Mouse (Mus musculus) G1E (cell line): ENCODE measurements around the gene Pcp4l1.

Source experiments
- CTCF ChIP-seq: IDR thresholded peaks from 2 replicates; pipeline ENCODE4 v1.5.1; 2012; ENCODE audit warnings: low read depth, low read length, inconsistent platforms, mixed read lengths
- GATA1 ChIP-seq: IDR thresholded peaks from 2 replicates; pipeline ENCODE4 v1.6.1; 2012; ENCODE audit warnings: borderline replicate concordance, low read length, inconsistent platforms, mixed read lengths
- TAL1 ChIP-seq: conservative IDR thresholded peaks from 2 replicates; pipeline ENCODE4 v1.6.1; 2012; ENCODE audit warnings: low read depth, low read length, inconsistent platforms, mixed read lengths

DNA sequence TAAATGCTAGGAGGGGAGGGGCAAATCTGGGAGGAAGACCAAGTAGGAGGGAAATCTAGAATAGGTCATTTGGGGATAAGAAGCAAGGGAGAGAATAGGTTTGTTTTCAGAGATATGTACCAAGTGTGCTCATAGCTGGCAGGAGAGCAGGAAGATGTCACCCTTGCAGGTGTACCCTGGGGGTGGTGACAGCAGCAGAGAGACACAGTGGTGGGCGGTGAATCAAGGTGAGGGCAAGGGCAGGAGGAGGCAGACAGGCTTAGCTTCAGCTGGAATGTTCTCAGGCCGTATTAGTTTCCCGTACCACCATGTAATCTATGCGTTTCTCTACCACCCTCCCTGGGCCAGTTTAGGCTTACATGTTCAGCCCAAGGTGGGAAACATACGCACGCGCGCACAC, 23.3 kb downstream of the Pcp4l1 start:
- TF ChIP-seq GATA1 (no peak), TAL1 (no peak), CTCF (no peak)
